Mouse (Mus musculus): ENCODE measurements around the gene Pacrg. TPM values are rescaled to one million over a fixed set of nuclear protein-coding genes. Genes with fewer than 3 reads are reported as not detected.

Pacrg gene
- polyA plus RNA-seq, 1 experiment from 2014 or later: 0.89 TPM

GRCm38 (mm10) chr17:10467102-10467501 lies 373.0 kb downstream of the Pacrg start:
- no peaks in the 10 kb centered on the region for H3K27me3 ChIP-seq (ENCODE audit: control insufficient read depth, insufficient read depth, low read length)
- no peaks in the 10 kb centered on the region for H3K4me1 ChIP-seq (replicated peaks; ENCODE audit: control insufficient read depth, insufficient read depth)
- no peak overlapping the region for H3K4me2 ChIP-seq (replicated peaks; ENCODE audit: low read depth)
- 89% methylated on average over 3 of the region's 3 CpGs for WGBS
- TF ChIP-seq CTCF (IDR thresholded peaks at IDR 0.05; ENCODE audit: low read depth): no peak
- no peak for TF ChIP-seq EP300 (optimal IDR thresholded peaks at IDR 0.05)
- H3K9ac ChIP-seq (ENCODE audit: low read length): no peak overlapping the region
- no peak for ATAC-seq (ENCODE audit: low FRiP score, low TSS enrichment)
- H3K27ac ChIP-seq (replicated peaks): no peak overlapping the region
- H3K4me3 ChIP-seq (ENCODE audit: low read depth, low read length): no peak overlapping the region
- no peaks in the 10 kb centered on the region for H3K36me3 ChIP-seq (ENCODE audit: control insufficient read depth, insufficient read depth, low read length)
- no peak for DNase-seq (ENCODE audit: low spot score)
- H3K9me3 ChIP-seq (ENCODE audit: control insufficient read depth, low read length): no peaks in the 10 kb centered on the region

GRCm38 (mm10) chr17:10465467-10465866 lies 374.6 kb downstream of the Pacrg start:
- no peak overlapping the region for H3K4me3 ChIP-seq (ENCODE audit: low read depth, low read length)
- H3K4me2 ChIP-seq (replicated peaks; ENCODE audit: low read depth): no peak overlapping the region
- ATAC-seq (ENCODE audit: low FRiP score, low TSS enrichment) (no peak), DNase-seq (ENCODE audit: low spot score) (no peak)
- no peak overlapping the region for H3K9ac ChIP-seq (ENCODE audit: low read length)
- no peaks in the 10 kb centered on the region for H3K9me3 ChIP-seq (ENCODE audit: control insufficient read depth, low read length)
- no peak for TF ChIP-seq CTCF (IDR thresholded peaks at IDR 0.05; ENCODE audit: low read depth)
- TF ChIP-seq EP300 (optimal IDR thresholded peaks at IDR 0.05): no peak
- H3K27ac ChIP-seq (replicated peaks): no peak overlapping the region
- 60% methylated on average over 6 of the region's 6 CpGs for WGBS
- no peaks in the 10 kb centered on the region for H3K27me3 ChIP-seq (ENCODE audit: control insufficient read depth, insufficient read depth, low read length)
- H3K4me1 ChIP-seq (replicated peaks; ENCODE audit: control insufficient read depth, insufficient read depth): no peaks in the 10 kb centered on the region
- H3K36me3 ChIP-seq (ENCODE audit: control insufficient read depth, insufficient read depth, low read length): no peaks in the 10 kb centered on the region

- Histone ChIP-seq H3K4me3 (ENCODE audit: low read depth, low read length) (no peak overlapping the region), H3K9me3 (ENCODE audit: control insufficient read depth, low read length) (no peaks in the 10 kb centered on the region), H3K36me3 (ENCODE audit: control insufficient read depth, insufficient read depth, low read length) (no peaks in the 10 kb centered on the region), H3K4me1 (replicated peaks; ENCODE audit: control insufficient read depth, insufficient read depth) (no peaks in the 10 kb centered on the region), H3K9ac (ENCODE audit: low read length) (no peak overlapping the region), H3K4me2 (replicated peaks; ENCODE audit: low read depth) (no peak overlapping the region), H3K27me3 (ENCODE audit: control insufficient read depth, insufficient read depth, low read length) (no peaks in the 10 kb centered on the region), H3K27ac (replicated peaks) (no peak overlapping the region)
- WGBS: 72% methylated on average over 3 of the region's 3 CpGs
- TF ChIP-seq EP300 (optimal IDR thresholded peaks at IDR 0.05) (no peak), CTCF (IDR thresholded peaks at IDR 0.05; ENCODE audit: low read depth) (no peak)
- ATAC-seq (ENCODE audit: low FRiP score, low TSS enrichment): no peak
- no peak for DNase-seq (ENCODE audit: low spot score)
Measured at GRCm38 (mm10) chr17:10464700-10465099, 375.4 kb downstream of the Pacrg start.

GRCm38 (mm10) chr17:10463626-10464025 lies 376.5 kb downstream of the Pacrg start:
- 57% methylated on average over 3 of the region's 3 CpGs for WGBS
- no peak overlapping the region for H3K4me3 ChIP-seq (ENCODE audit: low read depth, low read length)
- H3K4me1 ChIP-seq (replicated peaks; ENCODE audit: control insufficient read depth, insufficient read depth): no peaks in the 10 kb centered on the region
- DNase-seq (ENCODE audit: low spot score) (no peak), ATAC-seq (ENCODE audit: low FRiP score, low TSS enrichment) (no peak)
- H3K27me3 ChIP-seq (ENCODE audit: control insufficient read depth, insufficient read depth, low read length): no peaks in the 10 kb centered on the region
- TF ChIP-seq EP300 (optimal IDR thresholded peaks at IDR 0.05): no peak
- TF ChIP-seq CTCF (IDR thresholded peaks at IDR 0.05; ENCODE audit: low read depth): no peak
- no peaks in the 10 kb centered on the region for H3K9me3 ChIP-seq (ENCODE audit: control insufficient read depth, low read length)
- H3K27ac ChIP-seq (replicated peaks): no peak overlapping the region
- H3K4me2 ChIP-seq (replicated peaks; ENCODE audit: low read depth): no peak overlapping the region
- no peaks in the 10 kb centered on the region for H3K36me3 ChIP-seq (ENCODE audit: control insufficient read depth, insufficient read depth, low read length)
- H3K9ac ChIP-seq (ENCODE audit: low read length): no peak overlapping the region

- no peak for DNase-seq (ENCODE audit: low spot score)
- 80% methylated on average over 4 of the region's 4 CpGs for WGBS
- Histone ChIP-seq H3K4me3 (ENCODE audit: low read depth, low read length) (no peak overlapping the region), H3K4me1 (replicated peaks; ENCODE audit: control insufficient read depth, insufficient read depth) (no peaks in the 10 kb centered on the region), H3K36me3 (ENCODE audit: control insufficient read depth, insufficient read depth, low read length) (no peaks in the 10 kb centered on the region), H3K27me3 (ENCODE audit: control insufficient read depth, insufficient read depth, low read length) (no peaks in the 10 kb centered on the region), H3K9ac (ENCODE audit: low read length) (no peak overlapping the region), H3K9me3 (ENCODE audit: control insufficient read depth, low read length) (no peaks in the 10 kb centered on the region), H3K4me2 (replicated peaks; ENCODE audit: low read depth) (no peak overlapping the region), H3K27ac (replicated peaks) (no peak overlapping the region)
- TF ChIP-seq EP300 (optimal IDR thresholded peaks at IDR 0.05) (no peak), CTCF (IDR thresholded peaks at IDR 0.05; ENCODE audit: low read depth) (no peak)
- ATAC-seq (ENCODE audit: low FRiP score, low TSS enrichment): no peak
Measured at GRCm38 (mm10) chr17:10460916-10461315, 379.2 kb downstream of the Pacrg start.

GRCm38 (mm10) chr17:10458743-10459142 lies 381.4 kb downstream of the Pacrg start:
- Histone ChIP-seq H3K4me1 (replicated peaks; ENCODE audit: control insufficient read depth, insufficient read depth) (no peaks in the 10 kb centered on the region), H3K4me3 (ENCODE audit: low read depth, low read length) (no peak overlapping the region), H3K27me3 (ENCODE audit: control insufficient read depth, insufficient read depth, low read length) (no peaks in the 10 kb centered on the region), H3K36me3 (ENCODE audit: control insufficient read depth, insufficient read depth, low read length) (no peaks in the 10 kb centered on the region), H3K4me2 (replicated peaks; ENCODE audit: low read depth) (no peak overlapping the region), H3K9ac (ENCODE audit: low read length) (no peak overlapping the region), H3K9me3 (ENCODE audit: control insufficient read depth, low read length) (no peaks in the 10 kb centered on the region), H3K27ac (replicated peaks) (no peak overlapping the region)
- DNase-seq (ENCODE audit: low spot score) (no peak), ATAC-seq (ENCODE audit: low FRiP score, low TSS enrichment) (no peak)
- TF ChIP-seq EP300 (optimal IDR thresholded peaks at IDR 0.05): no peak
- TF ChIP-seq CTCF (IDR thresholded peaks at IDR 0.05; ENCODE audit: low read depth): no peak

Measured in stomach, postnatal 0 days (tissue).